Mouse (Mus musculus): ENCODE data around the gene Ttll10.
A peak's percentile ranks its signal among the peaks of the same experiment; 100 is the strongest.

The Ttll10 gene

DNA sequence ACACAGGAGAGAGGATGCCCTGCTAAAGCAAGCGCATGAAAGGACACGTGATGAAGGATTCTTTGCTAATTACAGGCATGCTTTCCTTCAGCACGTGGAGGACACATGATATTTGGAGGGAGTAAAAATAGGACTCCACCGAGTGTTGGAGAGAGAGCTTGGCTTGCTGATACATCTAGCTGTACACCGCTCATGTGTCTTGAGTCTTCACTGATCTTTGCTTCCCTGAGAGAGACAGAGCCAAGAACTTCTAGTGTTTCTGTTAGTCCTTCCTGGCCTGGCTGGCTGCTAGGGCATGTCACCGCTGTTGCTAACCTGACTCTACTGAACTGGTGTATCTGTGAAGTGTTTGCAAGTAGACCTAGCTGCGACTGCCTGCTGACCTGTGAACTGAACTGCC, 35.0 kb downstream of the Ttll10 start:
- no peak for DNase-seq (ENCODE audit: low spot score)

DNA sequence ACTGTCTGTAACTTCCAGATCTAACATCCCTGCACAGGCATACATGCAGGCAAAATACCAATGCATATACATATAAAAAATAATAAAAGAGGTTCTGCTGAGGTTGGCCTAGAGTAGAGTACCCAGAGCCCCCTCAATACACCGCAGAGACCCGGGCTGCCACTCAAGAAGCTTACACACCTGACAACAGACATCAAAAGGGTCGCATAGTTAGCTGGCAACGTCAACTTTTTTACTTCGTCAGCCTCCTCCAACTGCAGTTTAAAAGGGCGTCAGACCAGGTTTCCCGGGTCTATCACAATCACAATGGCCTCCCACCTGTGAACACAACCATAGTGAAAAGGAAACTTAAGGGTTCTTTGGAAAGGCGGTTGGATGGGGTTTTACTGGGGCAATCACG, 35.7 kb downstream of the Ttll10 start:
- DNase-seq (ENCODE audit: low spot score) = no peak

DNA sequence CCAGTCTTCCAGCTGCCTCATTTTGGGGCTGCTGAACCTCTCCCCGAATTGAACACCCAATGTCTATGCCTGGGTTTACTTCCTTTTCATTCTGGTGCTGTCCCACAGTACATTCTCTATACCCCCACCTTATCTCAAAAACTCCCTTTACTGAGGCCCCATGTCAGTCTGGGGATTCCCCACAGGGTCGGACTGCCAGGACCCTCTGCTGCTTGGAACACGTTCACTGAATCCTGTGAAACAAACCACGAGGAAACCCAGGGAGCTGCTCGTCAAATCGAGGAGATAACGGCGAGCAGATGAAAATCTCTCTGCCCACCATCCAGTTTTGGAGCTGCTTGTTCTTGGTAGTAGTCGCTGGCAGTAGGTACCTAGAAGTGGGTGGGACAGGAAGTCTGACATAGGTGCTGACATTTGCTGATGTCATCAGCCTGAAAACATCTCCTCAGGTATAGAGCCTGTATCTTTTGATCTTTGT, 37.2 kb downstream of the Ttll10 start:
- no peak for DNase-seq (ENCODE audit: low spot score)

DNA sequence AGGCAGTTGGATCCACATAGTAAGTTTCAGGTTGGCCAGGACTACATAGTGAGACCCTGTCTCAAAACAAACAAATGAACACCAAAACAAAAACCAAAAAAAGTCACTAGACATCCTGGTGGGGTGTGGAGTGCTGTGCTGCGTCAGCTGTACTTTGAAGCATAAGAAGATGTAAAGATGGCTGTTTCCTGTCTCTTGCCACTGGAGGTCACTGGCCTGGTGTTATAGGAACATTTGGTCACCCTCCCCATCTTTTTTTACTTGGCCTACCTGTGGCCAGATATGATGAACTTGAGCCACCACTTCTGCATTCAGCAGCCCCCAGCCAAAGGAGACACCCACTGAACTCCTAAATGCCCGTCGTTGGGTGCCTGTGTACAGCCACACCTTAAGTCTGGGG, 37.8 kb downstream of the Ttll10 start:
- DNase-seq (ENCODE audit: low spot score) = no peak

DNA sequence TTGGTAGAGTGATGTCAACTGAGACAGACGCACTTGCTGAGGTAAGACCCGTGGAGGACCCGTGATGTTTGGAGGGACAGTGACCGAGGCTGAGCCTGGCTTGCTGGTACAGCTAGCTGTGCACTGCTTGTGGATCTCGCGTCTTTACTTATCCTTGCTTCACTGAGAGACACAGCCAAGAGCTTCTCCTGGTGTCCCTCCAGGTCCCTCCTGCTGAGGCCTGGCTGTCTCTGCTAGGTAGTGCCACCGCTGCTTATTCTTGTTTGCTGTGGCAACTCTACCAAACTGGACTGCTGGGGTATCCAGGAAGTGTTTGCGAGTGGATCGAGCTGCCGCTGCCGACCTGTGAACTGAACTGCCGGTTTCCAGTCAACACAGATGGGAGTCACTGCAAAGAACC, 39.4 kb downstream of the Ttll10 start:
- DNase-seq (ENCODE audit: low spot score) = no peak

GRCm38 (mm10) chr4:156014436-156014835, 44.8 kb downstream of the Ttll10 start:
- DNase-seq (ENCODE audit: low spot score) = no peak

GRCm38 (mm10) chr4:156013637-156014036, 45.6 kb downstream of the Ttll10 start, which contains the start of gene Tnfrsf4:
TSS of gene Tnfrsf4 (plus strand) at chr4:156013843.
- no peak for DNase-seq (ENCODE audit: low spot score)

DNA sequence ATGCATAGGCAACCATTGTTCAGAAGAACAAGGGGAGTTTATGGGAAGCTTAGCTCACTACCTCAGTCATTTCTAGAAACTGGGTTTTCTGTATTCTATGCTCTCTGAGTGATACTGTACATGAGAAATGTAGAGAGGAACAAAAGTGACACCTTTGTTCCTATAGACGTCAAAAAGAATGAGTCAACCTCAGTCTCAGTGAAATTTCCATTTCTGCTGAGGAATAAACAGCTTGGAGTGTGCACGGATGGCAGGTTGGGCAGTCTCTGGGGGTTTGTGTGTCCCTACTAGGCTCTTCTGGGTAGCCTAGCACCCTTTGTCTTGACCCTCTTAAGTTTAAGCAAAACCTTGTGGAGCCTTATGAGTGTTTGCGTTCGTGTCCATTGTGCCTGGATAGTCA, 50.8 kb downstream of the Ttll10 start:
- no peak for DNase-seq (ENCODE audit: low spot score)

DNA sequence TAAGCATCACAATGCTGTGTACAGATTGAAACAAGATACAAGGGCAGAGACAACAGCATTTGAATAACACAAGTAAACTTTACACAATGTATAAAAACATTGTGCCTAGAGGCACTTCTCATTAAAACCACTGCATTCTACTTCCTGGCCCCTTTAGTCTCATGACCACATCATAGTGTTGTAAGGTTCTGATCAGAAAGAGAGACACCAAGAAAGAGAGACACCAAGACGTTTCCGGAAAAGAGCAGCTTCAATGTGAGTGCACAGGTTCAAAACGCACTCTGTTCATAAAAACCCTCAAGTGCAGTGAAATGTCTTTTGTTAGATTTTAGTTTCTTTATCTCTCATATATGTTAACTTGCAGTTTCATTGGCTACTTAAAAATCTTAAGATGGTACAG, 55.1 kb downstream of the Ttll10 start:
- no peak for DNase-seq (ENCODE audit: low spot score)

DNA sequence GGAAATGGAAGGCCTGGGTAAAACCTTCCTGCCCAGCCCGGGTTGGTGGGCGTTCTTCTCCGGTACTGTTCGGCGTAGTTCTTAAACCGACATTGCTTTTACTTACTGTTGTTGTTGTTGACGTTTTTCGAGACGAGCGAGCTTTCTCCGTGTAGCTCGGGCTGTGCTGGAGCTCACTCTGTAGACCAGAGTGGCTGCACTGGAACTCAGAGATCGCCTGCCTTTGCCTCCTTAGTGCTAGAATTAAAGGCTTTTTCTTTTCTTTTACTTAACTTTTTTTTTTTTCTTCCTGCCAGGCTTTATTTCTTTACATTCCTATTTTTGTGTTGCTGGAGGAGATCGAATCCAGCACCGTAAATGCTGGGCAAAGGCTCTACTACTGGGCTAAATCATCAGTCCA, 65.6 kb downstream of the Ttll10 start:
- no peak for DNase-seq (ENCODE audit: low spot score)

- DNase-seq (ENCODE audit: low spot score) = peak; percentile 96
Observed at GRCm38 (mm10) chr4:155992906-155993547, 66.2 kb downstream of the Ttll10 start.

GRCm38 (mm10) chr4:155992241-155992905, 66.8 kb downstream of the Ttll10 start, which contains the start of the genes B3galt6 and Sdf4:
TSS of gene B3galt6 (minus strand) at chr4:155992649.
TSS of gene Sdf4 (plus strand) at chr4:155992872.
- peak; percentile 83 for DNase-seq (ENCODE audit: low spot score)

DNA sequence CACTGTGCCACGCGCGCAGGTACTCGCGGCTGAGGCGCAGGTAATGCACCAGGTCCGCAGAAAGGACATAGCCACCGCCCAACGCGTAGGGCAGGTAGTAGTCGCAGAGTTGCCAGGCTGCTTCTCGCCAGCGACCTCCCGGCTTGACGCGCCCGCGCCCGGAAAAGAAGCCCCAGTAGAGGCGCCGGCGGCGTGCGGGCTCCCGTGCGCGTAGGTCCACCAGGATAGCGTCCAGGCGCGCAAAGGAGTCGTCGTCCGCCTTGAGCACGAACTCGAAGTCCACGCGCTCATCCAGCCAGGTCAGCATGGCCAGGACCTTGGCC, 67.3 kb downstream of the Ttll10 start:
- DNase-seq (ENCODE audit: low spot score) = no peak

GRCm38 (mm10) chr4:155991211-155991907, 67.9 kb downstream of the Ttll10 start:
- no peak for DNase-seq (ENCODE audit: low spot score)
